Mouse (Mus musculus) kidney, adult 2 months (tissue): Measurements from ENCODE around the gene Gsdma2. TPM values are rescaled to one million over a fixed set of nuclear protein-coding genes. Genes with fewer than 3 reads are reported as not detected.
"Not testable (repeated sequence)": the region's sequence is repeated elsewhere in the genome, so short reads cannot be mapped to it uniquely, and the experiment has no call there.

Experiments used
- DNase-seq: peaks from one replicate; pipeline ENCODE4 v3.0.0; 2021
- H3K27ac ChIP-seq: fragments of 200-500 bp; 2 replicates; pipeline ENCODE4 v1.5.1; 2012; ENCODE audit warnings: low read depth, low read length, control low read depth, inconsistent platforms; ENCODE audit not compliant: insufficient read depth
- H3K27me3 ChIP-seq: fragments of 200-500 bp; replicated peaks from 2 replicates; pipeline ENCODE4 v1.6.1; 2012; ENCODE audit warnings: mild to moderate bottlenecking, moderate library complexity, low read length, inconsistent platforms; ENCODE audit not compliant: control insufficient read depth, insufficient read depth
- H3K36me3 ChIP-seq: fragments of 200-500 bp; 2 replicates; pipeline ENCODE4 v1.6.1; 2012; ENCODE audit warnings: mild to moderate bottlenecking, moderate library complexity, low read length, inconsistent platforms; ENCODE audit not compliant: control insufficient read depth, insufficient read depth
- H3K4me1 ChIP-seq: fragments of 200-500 bp; 2 replicates; pipeline ENCODE4 v1.6.1; 2011; ENCODE audit warnings: low read length; ENCODE audit not compliant: control insufficient read depth, insufficient read depth
- H3K4me3 ChIP-seq: fragments of 200-500 bp; 2 replicates; pipeline ENCODE4 v1.5.1; 2011; ENCODE audit warnings: mild to moderate bottlenecking, low read depth, low read length, control low read depth; ENCODE audit not compliant: insufficient read depth
- CTCF ChIP-seq: fragments of 200-500 bp; conservative IDR thresholded peaks from 2 replicates; pipeline ENCODE4 v1.5.1; 2011; ENCODE audit warnings: low read depth, mild to moderate bottlenecking, control low read depth, low read length, moderate library complexity, mixed read lengths; ENCODE audit not compliant: insufficient read depth, insufficient read length
- POLR2A ChIP-seq: fragments of 200-500 bp; IDR thresholded peaks from one replicate; pipeline ENCODE4 v1.6.1; 2011; ENCODE audit warnings: low read depth, low read length, control low read depth
- WGBS: fragments of 180-500 bp; shearing (Covaris S2); methylation state at CpG from one replicate; pipeline ENCODE4 v1.1.7; 2018; 5-methylcytosine and 5-hydroxymethylcytosine counted together
- polyA plus RNA-seq: library from polyadenylated mRNA; depleted of rRNA; stranded (reverse); fragments of >200 nt; gene quantifications from 2 replicates; pipeline ENCODE4 v1.2.3, GENCODE M21; 2012

Gene Gsdma2
- polyA plus RNA-seq, 1 experiment, result not detected

- no peak for DNase-seq
- no peaks in the 10 kb centered on the region for H3K4me1 ChIP-seq
- H3K36me3 ChIP-seq, result no peaks in the 10 kb centered on the region
- H3K27ac ChIP-seq, result no peak overlapping the region
- no peak overlapping the region for H3K4me3 ChIP-seq
- H3K27me3 ChIP-seq, result no peaks in the 10 kb centered on the region
- TF ChIP-seq POLR2A (no peak), CTCF (no peak)
- whole genome bisulfite sequencing, result 69% methylated on average over 2 of the region's 2 CpGs
Observed at GRCm38 (mm10) chr11:98668984-98669383, 22.4 kb downstream of the Gsdma2 start.

DNA sequence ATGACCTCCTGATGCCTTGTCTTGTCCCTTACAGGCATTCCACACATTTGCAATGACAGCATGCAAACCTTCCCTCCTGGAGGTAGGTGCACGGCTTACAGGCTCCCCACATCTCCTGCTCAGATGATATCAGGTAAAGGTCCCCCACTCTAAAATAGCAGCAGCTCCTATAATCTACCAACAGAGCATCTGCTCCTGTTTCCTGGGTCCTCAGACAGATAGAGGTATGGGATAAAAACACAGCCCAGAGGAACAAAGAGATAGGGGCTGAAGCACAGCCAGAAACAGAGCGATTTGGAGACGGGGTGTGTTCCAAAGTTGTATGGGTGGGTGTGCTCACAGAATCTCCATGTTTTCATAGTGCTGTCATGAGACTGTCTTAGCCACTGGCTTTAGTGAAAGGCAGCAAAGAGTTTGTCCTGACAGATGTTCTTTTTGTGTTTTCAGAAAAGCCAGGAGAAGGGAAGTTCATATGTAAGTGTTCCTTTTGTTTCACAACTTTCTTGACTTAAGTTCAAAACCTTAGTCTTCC lies 24.8 kb downstream of the Gsdma2 start:
- no peak overlapping the region for H3K27ac ChIP-seq
- 68% methylated on average over 3 of the region's 3 CpGs for WGBS
- TF ChIP-seq CTCF (no peak), POLR2A (no peak)
- no peaks in the 10 kb centered on the region for H3K4me1 ChIP-seq
- no peaks in the 10 kb centered on the region for H3K36me3 ChIP-seq
- no peak overlapping the region for H3K4me3 ChIP-seq
- no peaks in the 10 kb centered on the region for H3K27me3 ChIP-seq
- DNase-seq, result no peak

- TF ChIP-seq POLR2A (no peak), CTCF (no peak)
- Histone ChIP-seq H3K4me3 (no peak overlapping the region), H3K4me1 (no peaks in the 10 kb centered on the region), H3K27ac (no peak overlapping the region), H3K27me3 (no peaks in the 10 kb centered on the region), H3K36me3 (no peaks in the 10 kb centered on the region)
- DNase-seq, result no peak
- WGBS, result 37% methylated on average over 5 of the region's 5 CpGs
Observed at GRCm38 (mm10) chr11:98671857-98672256, 25.3 kb downstream of the Gsdma2 start.

DNA sequence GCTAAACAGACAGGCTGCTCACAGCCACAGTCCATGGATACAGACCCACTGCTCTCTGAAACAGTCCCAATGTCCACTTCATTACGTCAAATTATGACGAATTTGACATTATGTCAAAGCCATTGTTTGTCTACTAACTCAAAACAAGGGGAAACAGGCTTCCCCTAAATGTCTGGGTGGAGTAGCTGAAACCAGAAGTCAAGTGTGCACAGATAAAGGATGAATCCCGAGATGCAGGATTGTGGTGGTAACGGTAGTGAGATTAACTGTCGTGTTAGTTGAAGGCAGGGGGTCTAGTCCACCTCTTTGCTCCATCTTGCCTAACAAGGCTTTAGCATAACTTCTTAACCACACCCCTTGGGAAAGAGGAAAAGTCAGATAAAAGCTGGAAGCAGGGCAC lies 25.9 kb downstream of the Gsdma2 start:
- WGBS, result 80% methylated on average over 5 of the region's 5 CpGs
- no peaks in the 10 kb centered on the region for H3K36me3 ChIP-seq
- TF ChIP-seq POLR2A (no peak), CTCF (no peak)
- H3K4me3 ChIP-seq, result no peak overlapping the region
- H3K27me3 ChIP-seq, result no peaks in the 10 kb centered on the region
- no peak overlapping the region for H3K27ac ChIP-seq
- no peaks in the 10 kb centered on the region for H3K4me1 ChIP-seq
- no peak for DNase-seq

GRCm38 (mm10) chr11:98673136-98673535 lies 26.6 kb downstream of the Gsdma2 start:
- H3K4me3 ChIP-seq, H3K4me1 ChIP-seq, H3K36me3 ChIP-seq, H3K27ac ChIP-seq, H3K27me3 ChIP-seq: not testable (repeated sequence)
- DNase-seq, result peak; percentile 61
- 0 out of 2 replicates have a peak, but pooled peaks have one; percentile 29 for TF ChIP-seq CTCF
- WGBS, result 2% methylated on average over 7 of the region's 7 CpGs

DNA sequence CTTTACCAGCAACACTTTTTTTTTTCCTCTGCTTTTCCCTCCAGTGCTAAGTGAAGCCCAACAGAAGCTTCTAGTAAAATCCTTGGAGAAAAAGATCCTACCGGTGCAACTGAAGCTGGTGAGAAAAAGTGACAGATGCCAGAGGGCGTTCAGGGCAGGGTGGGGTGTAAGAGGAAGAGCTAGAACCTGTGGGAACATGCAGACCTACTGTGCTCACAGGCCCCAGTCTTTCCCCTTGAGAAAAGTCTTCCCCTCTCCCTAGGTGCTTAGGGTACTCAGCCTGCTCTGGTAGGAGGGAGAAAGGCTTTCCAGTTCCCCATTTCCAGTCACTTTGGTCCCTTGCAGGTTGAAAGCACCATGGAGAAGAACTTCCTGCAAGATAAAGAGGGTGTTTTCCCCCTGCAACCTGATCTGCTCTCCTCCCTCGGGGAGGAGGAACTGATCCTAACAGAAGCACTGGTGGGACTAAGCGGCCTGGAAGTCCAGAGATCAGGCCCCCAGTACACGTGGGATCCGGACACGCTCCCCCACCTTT lies 29.3 kb downstream of the Gsdma2 start:
- Histone ChIP-seq H3K27me3 (no peaks in the 10 kb centered on the region), H3K4me3 (no peak overlapping the region), H3K4me1 (no peaks in the 10 kb centered on the region), H3K36me3 (no peaks in the 10 kb centered on the region), H3K27ac (no peak overlapping the region)
- no peak for TF ChIP-seq CTCF
- TF ChIP-seq POLR2A, result no peak
- WGBS, result 39% methylated on average over 7 of the region's 7 CpGs
- no peak for DNase-seq

DNA sequence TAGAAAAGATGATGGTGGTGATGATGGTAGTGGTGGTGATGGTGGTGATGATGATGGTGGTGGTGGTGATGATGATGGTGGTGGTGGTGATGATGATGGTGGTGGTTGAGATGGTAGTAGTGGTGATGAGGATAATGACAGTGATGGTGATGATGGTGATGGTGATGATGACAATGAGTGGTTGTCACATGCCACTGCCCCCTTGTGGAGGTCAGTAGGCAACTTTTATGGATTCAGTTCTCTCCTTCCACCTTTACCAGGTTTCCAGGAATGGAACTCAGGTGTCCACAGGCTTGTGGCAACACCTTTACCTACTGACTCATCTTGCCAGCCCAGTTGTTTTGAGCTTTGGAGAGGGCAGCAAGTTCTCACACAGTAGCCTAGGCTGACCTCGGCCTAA lies 33.5 kb downstream of the Gsdma2 start:
- Histone ChIP-seq H3K4me3 (no peak overlapping the region), H3K27ac (no peak overlapping the region), H3K4me1 (peaks cover 2% of the 10 kb centered on the region; the same call in 1 of the 2 replicates), H3K36me3 (no peaks in the 10 kb centered on the region), H3K27me3 (no peaks in the 10 kb centered on the region)
- 100% methylated on average over 1 of the region's 1 CpGs for WGBS
- no peak for DNase-seq
- TF ChIP-seq POLR2A, result no peak
- no peak for TF ChIP-seq CTCF

DNA sequence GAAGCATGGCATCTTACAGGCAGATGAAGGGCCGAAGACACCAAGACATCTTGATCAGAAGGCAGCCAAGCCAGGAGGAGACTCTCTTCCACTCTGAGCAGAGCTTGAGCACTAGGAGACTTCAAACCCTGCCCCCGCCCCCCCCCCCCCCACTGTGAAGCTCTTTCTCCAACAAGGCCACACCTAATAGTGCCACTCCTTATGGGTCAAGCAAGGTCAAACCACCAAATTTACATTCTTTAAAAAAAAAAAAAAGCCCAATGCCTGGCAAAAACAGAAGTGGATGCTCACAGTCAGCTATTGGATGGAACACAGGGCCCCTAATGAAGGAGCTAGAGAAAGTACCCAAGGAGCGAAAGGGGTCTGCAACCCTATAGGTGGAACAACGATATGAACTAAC lies 34.0 kb downstream of the Gsdma2 start:
- not testable (repeated sequence) for H3K36me3 ChIP-seq, DNase-seq, H3K27ac ChIP-seq, H3K27me3 ChIP-seq, H3K4me1 ChIP-seq, H3K4me3 ChIP-seq
- WGBS, result 93% methylated on average over 4 of the region's 4 CpGs
